Mouse (Mus musculus) inflammation-experienced regulatory T-cells, adult 6 months (primary cell): ENCODE measurements around the gene Daam2. TPM values are rescaled to one million over a fixed set of nuclear protein-coding genes. Genes with fewer than 3 reads are reported as not detected.

ENCODE experiments used
- ATAC-seq: one replicate; pipeline ENCODE4 v1.8.0; 2017
- polyA plus RNA-seq, 3 experiments: library from polyadenylated mRNA; unstranded; fragments of 100-300 nt; shearing (Covaris generic); gene quantifications; one replicate each; pipeline ENCODE4 v1.2.1; 2017

Gene Daam2
- polyA plus RNA-seq, 3 experiments from 2014 or later = not detected

GRCm38 (mm10) chr17:49530215-49530614 is 33.9 kb downstream of the Daam2 start:
- ATAC-seq = no peak

GRCm38 (mm10) chr17:49528503-49529205 is 35.5 kb downstream of the Daam2 start:
- no peak for ATAC-seq

GRCm38 (mm10) chr17:49528033-49528432 is 36.1 kb downstream of the Daam2 start:
- ATAC-seq = no peak

DNA sequence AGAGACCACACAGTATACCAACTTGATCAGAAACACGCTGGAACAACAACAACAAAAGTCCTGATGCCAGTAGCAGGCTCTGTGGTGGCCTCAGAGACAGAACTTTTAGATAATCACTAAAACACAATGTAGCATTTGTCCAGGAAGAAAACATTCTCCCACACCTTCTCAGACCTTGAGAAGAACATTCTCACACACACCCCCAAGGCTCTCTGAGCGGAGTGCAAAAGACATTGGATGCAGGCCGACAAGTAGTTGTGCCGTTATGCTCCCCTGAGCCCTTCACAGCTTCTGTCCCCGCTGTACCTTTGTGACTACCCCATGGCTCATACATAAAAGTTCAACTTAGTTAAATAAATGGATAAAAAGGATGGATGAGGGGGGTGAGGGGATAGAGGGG is 37.6 kb downstream of the Daam2 start:
- no peak for ATAC-seq

GRCm38 (mm10) chr17:49525911-49526310 is 38.2 kb downstream of the Daam2 start:
- ATAC-seq = no peak

DNA sequence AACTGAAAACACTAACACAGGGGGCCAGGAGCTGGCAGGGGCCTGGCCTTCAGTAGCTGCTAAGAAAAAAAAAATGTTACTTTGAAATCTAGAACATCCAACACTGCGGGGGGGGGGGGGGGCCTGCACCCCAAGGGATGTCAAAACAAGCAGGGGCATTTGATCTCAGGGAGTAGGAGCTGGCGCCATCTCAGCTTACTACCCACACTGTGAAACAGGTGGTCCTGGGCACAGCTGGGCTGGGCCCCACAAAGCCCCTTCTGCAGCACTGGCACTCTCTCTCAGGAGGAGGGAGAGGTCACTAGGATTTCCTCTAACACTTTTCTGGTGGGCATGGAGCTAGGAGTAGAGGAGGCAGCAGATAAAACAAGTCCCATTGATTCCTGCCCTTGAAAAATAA is 39.6 kb downstream of the Daam2 start:
- ATAC-seq = no peak

DNA sequence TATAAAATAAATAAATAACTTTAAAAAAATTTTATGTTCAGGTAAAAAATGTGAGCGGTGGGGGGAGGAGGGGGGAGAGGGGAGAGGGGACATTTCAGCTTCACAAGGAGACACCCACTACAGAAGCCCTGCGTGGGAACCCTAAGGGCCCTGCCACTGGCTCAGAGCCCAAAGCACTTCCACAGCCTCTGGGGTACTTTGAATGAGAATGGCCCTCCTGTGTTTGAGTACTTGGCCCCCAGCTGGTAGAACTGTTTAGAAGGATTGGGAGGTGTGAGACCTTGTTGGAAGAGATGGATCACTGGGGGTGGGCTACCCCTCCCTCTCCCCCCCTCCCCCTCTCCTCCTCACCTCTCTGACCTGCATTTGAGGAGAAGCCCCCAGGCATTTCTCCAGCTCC is 41.7 kb downstream of the Daam2 start:
- no peak for ATAC-seq

DNA sequence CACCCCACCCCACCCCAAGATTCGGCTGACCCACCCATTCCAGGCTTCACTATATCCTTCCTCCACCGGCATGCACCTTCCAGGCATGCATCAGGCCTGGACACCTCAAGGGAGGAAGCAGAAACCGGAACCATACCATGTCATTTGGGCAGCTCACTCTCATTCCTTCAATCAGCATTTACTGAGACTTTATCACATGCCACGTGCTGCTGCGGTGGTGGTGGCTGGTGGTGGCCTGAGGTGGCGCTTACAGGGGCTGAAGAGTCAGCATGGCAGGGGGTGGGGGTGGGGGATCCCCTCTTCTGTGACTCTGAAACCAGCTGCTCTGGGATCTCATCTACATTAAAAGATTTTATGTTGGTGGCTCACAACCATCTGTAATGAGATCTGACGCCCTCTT is 42.1 kb downstream of the Daam2 start:
- ATAC-seq = no peak

- ATAC-seq = no peak
Observed at GRCm38 (mm10) chr17:49520674-49521073, 43.5 kb downstream of the Daam2 start.

DNA sequence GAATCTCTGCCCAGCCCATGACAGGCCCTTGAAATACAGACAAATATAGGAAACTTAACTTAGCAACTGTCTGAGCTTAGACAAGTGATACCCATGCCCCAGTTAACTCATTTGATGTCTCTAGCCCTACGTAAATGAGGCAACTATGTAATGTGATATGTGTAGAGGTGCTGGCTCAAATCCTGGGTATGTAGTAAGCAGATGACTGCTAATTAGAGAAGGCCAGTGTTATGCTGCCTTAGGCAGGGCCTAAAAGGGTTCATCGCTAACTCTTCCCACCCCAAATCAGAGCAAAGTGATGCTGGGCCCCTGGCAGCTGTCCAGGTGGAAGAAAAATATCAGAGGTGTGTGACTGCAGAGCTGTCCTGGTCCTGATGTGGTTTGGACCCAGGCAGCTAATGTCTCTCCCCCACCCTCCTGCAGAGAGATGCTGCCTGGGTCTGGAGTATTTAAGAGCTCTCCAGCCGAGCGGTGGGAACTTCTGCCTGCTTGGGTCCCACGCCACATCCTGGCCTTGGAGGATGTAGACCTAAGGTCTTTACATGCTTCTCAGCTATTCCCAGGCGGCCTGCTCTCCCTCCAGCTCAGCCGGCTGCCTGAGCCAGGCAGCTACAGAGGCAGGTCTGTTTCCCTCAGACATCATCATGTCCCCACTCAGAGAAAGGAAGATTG is 44.4 kb downstream of the Daam2 start:
- no peak for ATAC-seq

- no peak for ATAC-seq
Observed at GRCm38 (mm10) chr17:49517091-49517490, 47.1 kb downstream of the Daam2 start.

DNA sequence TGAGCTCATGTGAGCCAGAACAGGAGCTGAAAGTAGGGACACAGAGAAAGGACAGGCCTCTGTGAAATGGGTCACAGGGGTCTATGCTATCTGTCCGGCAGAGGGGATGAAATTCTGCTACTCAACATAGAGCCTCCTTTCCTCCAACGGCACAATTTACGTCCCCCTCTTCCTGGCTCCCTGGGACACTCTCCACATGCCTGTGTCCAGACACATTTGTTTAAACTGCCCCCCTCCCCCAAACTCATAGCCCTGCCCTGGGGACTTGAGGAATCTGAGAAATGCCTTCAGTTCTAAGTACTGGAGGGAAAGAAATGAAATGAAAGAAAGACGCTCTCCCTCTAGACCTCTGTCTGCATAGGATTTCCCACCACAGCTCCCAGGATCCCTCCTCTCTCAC is 48.5 kb downstream of the Daam2 start:
- ATAC-seq = no peak

GRCm38 (mm10) chr17:49515141-49515540 is 49.0 kb downstream of the Daam2 start:
- ATAC-seq = no peak

DNA sequence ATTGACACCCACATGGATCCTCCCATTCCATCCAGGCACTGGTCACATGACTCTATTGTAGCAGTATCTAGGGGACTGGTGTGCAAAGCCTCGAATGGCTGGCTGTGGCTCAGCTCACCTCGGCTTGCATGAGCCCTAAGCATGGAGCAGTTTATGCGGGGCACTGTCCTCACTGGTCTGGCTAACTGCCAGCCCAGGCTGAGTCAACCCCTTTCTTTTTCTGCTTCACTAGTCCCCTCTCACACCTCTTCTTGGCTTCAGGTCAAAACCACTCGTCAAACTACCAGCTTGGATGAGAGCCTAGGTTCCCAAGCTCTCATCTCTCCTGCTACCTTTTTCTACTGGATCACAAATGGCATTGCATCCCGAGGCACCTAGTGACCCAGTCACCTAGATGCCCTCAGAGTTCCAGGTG is 51.5 kb downstream of the Daam2 start:
- ATAC-seq = no peak

- ATAC-seq = no peak
Observed at GRCm38 (mm10) chr17:49509431-49509830, 54.7 kb downstream of the Daam2 start.

DNA sequence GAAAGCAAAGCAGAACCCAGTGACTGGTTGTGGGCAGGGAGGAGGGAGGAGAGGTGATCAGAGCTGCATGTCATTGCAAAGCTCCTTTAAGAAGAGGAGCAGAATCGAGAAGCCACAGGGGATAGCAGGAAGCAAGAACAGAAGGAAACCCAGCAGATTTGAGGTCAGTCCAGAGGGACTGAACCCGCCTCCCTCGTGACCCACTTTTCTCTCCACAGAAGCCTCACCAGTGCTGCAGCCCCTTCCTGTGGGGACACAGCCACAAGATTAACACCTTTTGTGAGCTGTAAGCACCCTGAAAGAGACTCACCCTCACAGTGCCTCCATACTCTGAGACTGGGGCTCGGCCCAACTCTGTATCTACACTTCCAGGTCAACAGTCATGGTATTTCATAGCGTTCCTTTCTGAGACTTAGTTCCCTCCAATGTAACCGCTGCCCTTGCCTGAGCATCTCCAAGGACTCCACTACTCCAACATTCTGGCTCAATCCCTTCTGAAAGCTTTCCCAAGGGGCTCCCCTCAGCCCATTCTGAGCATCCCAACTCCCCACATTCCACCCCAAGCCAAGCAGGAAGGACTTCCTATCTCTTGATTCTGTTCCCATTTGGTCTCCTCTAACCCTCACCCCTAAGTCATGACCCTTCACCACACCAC is 60.8 kb downstream of the Daam2 start:
- ATAC-seq = no peak

DNA sequence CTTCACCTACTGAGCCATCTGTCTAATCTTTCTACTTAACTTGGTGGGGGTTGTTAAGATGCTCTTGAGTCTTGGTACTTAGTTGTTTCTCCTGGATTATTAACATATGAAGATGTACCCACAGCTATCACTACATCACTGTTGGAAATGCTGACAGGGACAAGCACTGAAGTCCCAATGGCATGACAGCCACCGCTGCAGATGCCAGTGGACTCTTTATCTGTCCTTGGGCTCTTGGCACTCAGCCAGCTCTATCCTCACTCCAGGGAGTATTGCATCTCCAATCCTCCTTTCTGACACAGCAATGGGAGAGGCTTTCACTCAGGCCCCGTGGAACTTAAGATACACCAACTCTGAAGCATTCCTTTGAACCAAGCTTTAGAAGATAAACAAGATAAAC is 63.9 kb downstream of the Daam2 start:
- no peak for ATAC-seq

DNA sequence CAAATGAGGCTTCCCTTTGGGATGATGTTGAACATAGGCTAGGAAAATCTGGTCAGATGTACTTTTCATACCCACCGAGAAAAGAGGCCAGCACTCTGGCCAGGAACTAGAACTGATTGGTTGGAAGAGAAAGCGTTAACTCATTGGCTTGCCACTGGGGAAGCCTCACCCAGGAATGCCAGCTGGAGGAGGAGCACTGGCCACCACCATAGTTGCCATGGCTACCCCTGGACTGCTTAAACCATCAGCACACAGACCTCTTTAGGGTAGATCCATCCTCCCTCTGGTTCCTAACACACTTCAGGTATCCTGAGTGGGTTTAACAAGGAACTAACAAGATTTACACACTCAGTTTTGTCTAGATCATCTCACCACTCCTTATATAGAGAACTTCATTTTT is 64.5 kb downstream of the Daam2 start:
- ATAC-seq = no peak

- ATAC-seq = no peak
Observed at GRCm38 (mm10) chr17:49498169-49498568, 66.0 kb downstream of the Daam2 start.

GRCm38 (mm10) chr17:49493276-49493675 is 70.9 kb downstream of the Daam2 start:
- no peak for ATAC-seq

DNA sequence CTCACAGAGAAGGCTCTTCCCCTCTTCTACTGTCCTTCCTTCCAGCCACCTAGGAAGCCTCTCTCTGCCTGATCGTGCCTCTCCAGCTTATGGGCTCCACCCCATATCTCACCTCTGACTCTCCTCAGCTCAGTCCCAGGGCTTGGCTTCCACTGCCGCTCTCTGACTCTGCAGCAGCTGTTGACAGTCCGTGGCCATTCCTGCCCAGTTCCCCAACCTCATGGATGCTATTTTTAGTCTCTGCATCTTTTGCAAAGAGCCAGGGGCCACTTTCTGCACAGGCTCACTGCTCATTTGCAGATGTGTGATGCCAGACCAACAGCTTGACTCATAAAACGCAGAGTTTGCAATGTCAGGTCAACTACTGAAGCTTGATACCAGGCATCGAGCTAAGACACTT is 75.0 kb downstream of the Daam2 start:
- no peak for ATAC-seq

DNA sequence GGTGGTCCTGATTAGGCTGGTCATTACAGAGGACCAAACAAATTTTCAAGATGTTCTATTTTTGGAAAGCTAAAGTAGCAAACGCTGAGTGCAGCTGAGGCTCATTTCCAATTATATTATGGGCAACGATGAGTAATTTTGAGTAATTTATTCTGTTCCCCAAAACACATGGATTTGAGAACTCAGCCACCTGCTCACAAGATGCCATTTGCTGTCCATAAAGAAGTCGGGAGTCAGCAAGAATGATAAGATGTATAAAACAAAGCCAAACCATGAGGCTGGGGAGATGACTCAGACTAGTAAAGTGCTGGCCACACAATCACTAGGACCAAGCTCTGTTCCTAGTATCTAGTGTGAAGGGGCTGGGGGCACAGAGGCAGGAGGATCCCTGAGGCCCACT is 79.7 kb downstream of the Daam2 start:
- no peak for ATAC-seq

- ATAC-seq = no peak
Observed at GRCm38 (mm10) chr17:49481876-49482275, 82.3 kb downstream of the Daam2 start.

GRCm38 (mm10) chr17:49477370-49477769 is 86.8 kb downstream of the Daam2 start:
- ATAC-seq = no peak
